Mouse (Mus musculus) neural tube, embryonic 12.5 days (tissue): ENCODE results near the gene Sema3f. TPM values are rescaled to one million over a fixed set of nuclear protein-coding genes. Genes with fewer than 3 reads are reported as not detected.

Experiments
- ATAC-seq: fragments of 200-750 bp; cut with Nextera tagmentation; 2 replicates; pipeline ENCODE4 v1.8.0; 2017; ENCODE audit warnings: low read depth, mild to moderate bottlenecking, moderate TSS enrichment, moderate library complexity; ENCODE audit not compliant: low FRiP score
- H3K27ac ChIP-seq: fragments of 300-500 bp; sonication (generic); 2 replicates; pipeline ENCODE4 v1.5.1; 2016
- H3K27me3 ChIP-seq: fragments of 300-500 bp; sonication (generic); replicated peaks from 2 replicates; pipeline ENCODE4 v1.6.1; 2016; ENCODE audit warnings: mild to moderate bottlenecking
- H3K36me3 ChIP-seq: fragments of 300-500 bp; sonication (generic); 2 replicates; pipeline ENCODE4 v1.6.1; 2016; ENCODE audit warnings: mild to moderate bottlenecking
- H3K4me1 ChIP-seq: fragments of 300-500 bp; sonication (generic); 2 replicates; pipeline ENCODE4 v1.6.1; 2016
- H3K4me2 ChIP-seq: fragments of 300-500 bp; sonication (generic); replicated peaks from 2 replicates; pipeline ENCODE4 v1.6.1; 2016; ENCODE audit warnings: mild to moderate bottlenecking
- H3K4me3 ChIP-seq: fragments of 300-500 bp; sonication (generic); 2 replicates; pipeline ENCODE4 v1.5.1; 2016
- H3K9ac ChIP-seq: fragments of 300-500 bp; sonication (generic); 2 replicates; pipeline ENCODE4 v1.6.1; 2016; ENCODE audit warnings: mild to moderate bottlenecking
- H3K9me3 ChIP-seq: fragments of 300-500 bp; sonication (generic); 2 replicates; pipeline ENCODE4 v1.6.1; 2016; ENCODE audit warnings: mild to moderate bottlenecking
- WGBS: fragments of 180-500 bp; shearing (Covaris S2); methylation state at CpG from one replicate; pipeline ENCODE4 v1.1.7; 2016; 5-methylcytosine and 5-hydroxymethylcytosine counted together
- polyA plus RNA-seq: library from polyadenylated mRNA; unstranded; fragments of >200 nt; fragmentation: Nextera tagmentation; extraction: Ambion mirVana; gene quantifications from 2 replicates; pipeline ENCODE4 v1.2.1, GENCODE M21; 2016

Gene Sema3f
- polyA plus RNA-seq, 1 experiment from 2014 or later, result 21.5 TPM

GRCm38 (mm10) chr9:107696845-107697610 is 13.2 kb downstream of the Sema3f start:
- no peaks in the 10 kb centered on the region for H3K27me3 ChIP-seq
- peaks cover 8% of the 10 kb centered on the region for H3K36me3 ChIP-seq
- no peak overlapping the region; the same call in 1 of the 2 replicates for H3K9ac ChIP-seq
- no peak overlapping the region for H3K27ac ChIP-seq
- H3K4me3 ChIP-seq, result no peak overlapping the region
- no peak for ATAC-seq
- peaks cover 59% of the 10 kb centered on the region for H3K4me1 ChIP-seq
- WGBS, result 27% methylated on average over 9 of the region's 9 CpGs
- no peak overlapping the region; the same call in 1 of the 2 replicates for H3K4me2 ChIP-seq
- no peaks in the 10 kb centered on the region for H3K9me3 ChIP-seq

- Histone ChIP-seq H3K4me1 (peaks cover 59% of the 10 kb centered on the region), H3K4me2 (no peak overlapping the region; the same call in 1 of the 2 replicates), H3K27me3 (no peaks in the 10 kb centered on the region), H3K4me3 (no peak overlapping the region; the same call in 1 of the 2 replicates), H3K9ac (no peak overlapping the region), H3K9me3 (no peaks in the 10 kb centered on the region), H3K36me3 (peaks cover 18% of the 10 kb centered on the region), H3K27ac (no peak overlapping the region)
- 49% methylated on average over 6 of the region's 6 CpGs for WGBS
- no peak for ATAC-seq
Measured at GRCm38 (mm10) chr9:107696106-107696479, 14.2 kb downstream of the Sema3f start.

GRCm38 (mm10) chr9:107695441-107696105 is 14.7 kb downstream of the Sema3f start:
- no peak for ATAC-seq
- Histone ChIP-seq H3K36me3 (peaks cover 23% of the 10 kb centered on the region), H3K9ac (no peak overlapping the region), H3K4me3 (no peak overlapping the region), H3K27me3 (no peaks in the 10 kb centered on the region), H3K9me3 (no peaks in the 10 kb centered on the region), H3K4me1 (peaks cover 54% of the 10 kb centered on the region), H3K4me2 (no peak overlapping the region; the same call in 1 of the 2 replicates), H3K27ac (no peak overlapping the region)
- 85% methylated on average over 12 of the region's 12 CpGs for WGBS

GRCm38 (mm10) chr9:107694627-107695026 is 15.6 kb downstream of the Sema3f start:
- no peak for ATAC-seq
- no peaks in the 10 kb centered on the region for H3K27me3 ChIP-seq
- no peak overlapping the region for H3K27ac ChIP-seq
- peaks cover 45% of the 10 kb centered on the region for H3K4me1 ChIP-seq
- H3K4me3 ChIP-seq, result no peak overlapping the region
- no peak overlapping the region for H3K4me2 ChIP-seq
- no peaks in the 10 kb centered on the region for H3K9me3 ChIP-seq
- peaks cover 29% of the 10 kb centered on the region for H3K36me3 ChIP-seq
- H3K9ac ChIP-seq, result no peak overlapping the region
- 70% methylated on average over 7 of the region's 7 CpGs for WGBS

GRCm38 (mm10) chr9:107693433-107693987 is 16.8 kb downstream of the Sema3f start:
- no peaks in the 10 kb centered on the region for H3K27me3 ChIP-seq
- no peak overlapping the region for H3K27ac ChIP-seq
- no peak for ATAC-seq

GRCm38 (mm10) chr9:107692785-107693184 is 17.5 kb downstream of the Sema3f start:
- Histone ChIP-seq H3K36me3 (peaks cover 40% of the 10 kb centered on the region), H3K9ac (no peak overlapping the region), H3K27ac (no peak overlapping the region), H3K4me3 (no peak overlapping the region), H3K4me1 (peaks cover 26% of the 10 kb centered on the region), H3K27me3 (no peaks in the 10 kb centered on the region), H3K4me2 (no peak overlapping the region), H3K9me3 (no peaks in the 10 kb centered on the region)
- 76% methylated on average over 5 of the region's 5 CpGs for WGBS
- no peak for ATAC-seq

More at GRCm38 (mm10) chr9:107693433-107693987, 16.8 kb downstream of the Sema3f start:
- Histone ChIP-seq H3K36me3 (peaks cover 34% of the 10 kb centered on the region), H3K4me3 (no peak overlapping the region), H3K4me2 (no peak overlapping the region), H3K4me1 (peaks cover 34% of the 10 kb centered on the region), H3K9ac (no peak overlapping the region), H3K9me3 (no peaks in the 10 kb centered on the region)
- 70% methylated on average over 4 of the region's 4 CpGs for WGBS

- H3K27ac ChIP-seq, result no peak overlapping the region
- no peaks in the 10 kb centered on the region for H3K27me3 ChIP-seq
- ATAC-seq, result no peak
- 82% methylated on average over 8 of the region's 8 CpGs for WGBS
- peaks cover 10% of the 10 kb centered on the region; the same call in 1 of the 2 replicates for H3K4me1 ChIP-seq
- no peak overlapping the region for H3K4me3 ChIP-seq
- H3K4me2 ChIP-seq, result no peak overlapping the region
- no peaks in the 10 kb centered on the region for H3K9me3 ChIP-seq
- H3K9ac ChIP-seq, result no peak overlapping the region
- H3K36me3 ChIP-seq, result peaks cover 50% of the 10 kb centered on the region
Measured at GRCm38 (mm10) chr9:107690391-107690790, 19.9 kb downstream of the Sema3f start.

GRCm38 (mm10) chr9:107688939-107689338 is 21.3 kb downstream of the Sema3f start:
- Histone ChIP-seq H3K9me3 (no peaks in the 10 kb centered on the region), H3K36me3 (peaks cover 58% of the 10 kb centered on the region), H3K4me2 (no peak overlapping the region), H3K27ac (no peak overlapping the region), H3K4me3 (no peak overlapping the region), H3K4me1 (0 out of 2 replicates have a peak, but pooled peaks cover 3% of the 10 kb centered on the region), H3K9ac (no peak overlapping the region), H3K27me3 (no peaks in the 10 kb centered on the region)
- ATAC-seq, result no peak
- WGBS, result 79% methylated on average over 7 of the region's 7 CpGs

GRCm38 (mm10) chr9:107688415-107688814 is 21.9 kb downstream of the Sema3f start:
- Histone ChIP-seq H3K4me2 (no peak overlapping the region), H3K4me1 (no peaks in the 10 kb centered on the region), H3K9me3 (no peaks in the 10 kb centered on the region), H3K9ac (no peak overlapping the region), H3K36me3 (peaks cover 63% of the 10 kb centered on the region), H3K27me3 (no peaks in the 10 kb centered on the region), H3K4me3 (no peak overlapping the region), H3K27ac (no peak overlapping the region)
- WGBS, result 91% methylated on average over 5 of the region's 5 CpGs
- no peak for ATAC-seq

GRCm38 (mm10) chr9:107685231-107685981 is 24.9 kb downstream of the Sema3f start:
- WGBS, result 24% methylated on average over 17 of the region's 17 CpGs
- H3K27ac ChIP-seq, result no peak overlapping the region
- ATAC-seq, result peak; percentile 26; the same call in 1 of the 2 replicates

GRCm38 (mm10) chr9:107682405-107682804 is 27.9 kb downstream of the Sema3f start:
- H3K4me3 ChIP-seq, result no peak overlapping the region
- no peak for ATAC-seq
- 92% methylated on average over 20 of the region's 20 CpGs for WGBS
- peaks cover 2% of the 10 kb centered on the region; the same call in 1 of the 2 replicates for H3K27me3 ChIP-seq
- no peaks in the 10 kb centered on the region for H3K4me1 ChIP-seq
- H3K4me2 ChIP-seq, result no peak overlapping the region
- peaks cover 27% of the 10 kb centered on the region for H3K36me3 ChIP-seq
- no peak overlapping the region for H3K27ac ChIP-seq
- no peak overlapping the region for H3K9ac ChIP-seq
- no peaks in the 10 kb centered on the region for H3K9me3 ChIP-seq

More at GRCm38 (mm10) chr9:107685231-107685981, 24.9 kb downstream of the Sema3f start:
- Histone ChIP-seq H3K4me1 (no peaks in the 10 kb centered on the region), H3K9ac (no peak overlapping the region), H3K9me3 (no peaks in the 10 kb centered on the region), H3K36me3 (peaks cover 48% of the 10 kb centered on the region), H3K4me2 (no peak overlapping the region), H3K27me3 (no peaks in the 10 kb centered on the region), H3K4me3 (no peak overlapping the region)

GRCm38 (mm10) chr9:107679501-107679900 is 30.8 kb downstream of the Sema3f start, which contains the start of gene Gnat1:
TSS of gene Gnat1 (minus strand) at chr9:107679712.
- H3K4me1 ChIP-seq, result peaks cover 16% of the 10 kb centered on the region
- peaks cover 19% of the 10 kb centered on the region for H3K36me3 ChIP-seq
- peaks cover 30% of the 10 kb centered on the region for H3K27me3 ChIP-seq
- 52% methylated on average over 5 of the region's 5 CpGs for WGBS
- no peaks in the 10 kb centered on the region for H3K9me3 ChIP-seq
- no peak within 1 kb of the TSS for H3K9ac ChIP-seq
- H3K27ac ChIP-seq, result no peak within 1 kb of the TSS
- no peak within 1 kb of the TSS for H3K4me3 ChIP-seq
- H3K4me2 ChIP-seq, result no peak within 1 kb of the TSS
- no peak for ATAC-seq
